Mouse (Mus musculus) spleen, embryonic (tissue): ENCODE measurements around the gene 4931409K22Rik.

ENCODE experiments used
- CTCF ChIA-PET: fragments of 350-600 bp; sonication (Branson Sonifier 250); formaldehyde crosslinking; loops from one replicate; lab custom pipeline; 2022; lab: Charles Lee

Gene 4931409K22Rik

DNA sequence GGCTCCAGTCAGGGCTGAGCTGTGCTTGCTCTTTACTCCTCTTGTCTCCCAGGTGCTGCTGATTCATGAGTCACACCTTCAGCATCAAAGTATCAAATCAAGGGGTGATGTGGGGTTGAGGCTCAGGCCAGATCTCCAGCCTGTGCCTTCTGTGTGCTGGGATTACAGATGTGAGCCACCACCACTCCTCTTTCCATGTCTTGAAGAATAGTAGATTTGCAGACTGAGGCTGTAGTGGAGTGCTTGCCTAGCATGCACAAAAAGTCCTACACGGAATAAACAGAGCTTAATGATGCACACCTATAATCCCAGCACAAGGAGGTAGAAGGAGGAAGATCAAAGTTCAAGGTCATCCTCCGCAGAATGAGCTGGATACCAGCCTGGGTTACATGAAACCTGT, at the start of gene 4931409K22Rik:
Gene 4931409K22Rik (minus strand): TSS at position 101 of the 400 bp plus-strand sequence.
- CTCF ChIA-PET = no interaction called here

DNA sequence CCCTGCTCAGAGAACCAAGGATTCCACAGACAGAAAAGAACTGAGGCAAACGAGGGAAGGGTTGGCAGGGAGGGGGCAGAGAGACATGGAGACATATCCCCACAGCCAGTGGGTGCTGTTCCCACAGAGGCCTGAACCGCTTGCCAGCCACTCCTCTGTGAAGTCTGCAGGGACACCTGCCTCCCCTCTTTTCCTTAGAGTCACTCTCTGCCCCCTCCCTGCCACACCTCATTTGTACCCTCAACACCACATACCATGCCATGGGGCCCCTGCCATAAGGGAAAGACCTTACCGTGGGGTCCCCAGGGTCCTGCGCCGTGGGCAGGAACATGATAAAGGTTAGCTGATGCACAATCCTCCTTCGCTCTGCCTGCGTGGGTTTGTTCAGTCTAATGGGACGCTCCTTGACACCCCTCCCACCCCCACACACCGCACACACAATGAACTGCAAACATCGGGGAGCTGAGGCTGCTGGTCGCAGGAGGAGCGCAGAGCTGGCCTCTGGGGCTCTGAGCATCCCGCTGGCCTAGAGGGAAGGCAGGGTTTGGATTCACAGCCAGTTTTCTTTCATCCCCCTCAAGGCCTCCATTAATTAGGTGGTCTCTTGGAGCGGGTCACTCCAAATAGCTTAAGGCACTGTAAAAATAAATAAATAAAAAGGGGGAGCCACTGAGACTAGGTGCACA, 49.5 kb upstream of the 4931409K22Rik start:
- CTCF ChIA-PET = no interaction called here

DNA sequence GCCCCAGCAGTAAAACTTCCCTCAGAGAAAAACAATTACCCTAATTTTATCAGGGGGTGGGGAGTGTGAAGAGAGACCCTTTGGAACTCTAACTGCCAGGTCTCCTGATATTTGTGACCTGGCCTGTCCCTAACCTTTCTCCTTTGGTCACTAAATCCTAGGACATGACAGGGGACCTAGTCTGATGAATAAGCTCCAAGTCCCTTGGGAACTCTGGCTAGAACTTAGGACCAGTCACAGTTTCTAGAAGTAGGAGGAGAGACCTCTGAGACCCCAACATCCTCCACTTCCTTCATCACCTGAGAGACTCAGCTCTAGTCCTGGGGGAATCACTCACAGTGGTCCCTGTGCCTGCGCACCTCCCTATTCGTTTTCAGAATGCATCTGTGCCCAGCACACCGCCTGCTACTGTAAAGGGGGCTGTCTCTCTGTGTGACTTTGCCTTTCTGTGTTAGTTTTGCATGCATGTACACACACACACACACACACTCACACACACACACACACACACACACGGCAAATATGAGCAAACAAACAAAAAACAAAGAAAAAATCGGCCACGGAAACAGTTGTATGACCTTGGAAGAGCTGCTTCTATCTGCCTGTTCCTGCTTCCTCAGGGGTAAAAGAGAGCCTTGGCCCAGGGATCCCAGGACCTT, 48.8 kb upstream of the 4931409K22Rik start:
- CTCF ChIA-PET = no interaction called here

DNA sequence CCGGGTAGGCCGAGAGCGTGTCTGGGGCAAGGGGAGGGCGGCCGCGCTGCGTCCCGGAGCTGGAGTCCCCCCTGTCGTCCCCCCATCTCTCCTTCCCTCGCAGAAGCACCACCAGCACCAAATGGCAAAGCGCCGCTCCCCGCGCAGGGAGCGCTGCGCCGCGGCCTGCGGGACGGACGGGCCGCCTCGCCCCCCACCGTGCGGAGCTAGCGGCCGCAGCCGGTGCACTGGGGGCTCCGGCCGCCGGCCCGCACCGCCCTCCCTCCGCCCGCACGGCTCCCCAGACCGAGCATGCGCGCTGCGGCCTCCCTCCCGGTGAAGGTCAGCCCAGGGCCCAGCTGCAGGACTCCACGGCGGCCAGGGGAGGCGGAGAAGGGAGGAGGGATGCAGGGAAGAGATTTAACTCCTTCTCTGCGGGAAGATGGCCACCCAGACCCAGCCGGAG, 48.1 kb upstream of the 4931409K22Rik start:
- CTCF ChIA-PET = interaction anchor here (0.6 kb wide), 1 partner anchor 91 kb away, joined by 3 read pairs; no protein-coding TSS in a partner anchor

DNA sequence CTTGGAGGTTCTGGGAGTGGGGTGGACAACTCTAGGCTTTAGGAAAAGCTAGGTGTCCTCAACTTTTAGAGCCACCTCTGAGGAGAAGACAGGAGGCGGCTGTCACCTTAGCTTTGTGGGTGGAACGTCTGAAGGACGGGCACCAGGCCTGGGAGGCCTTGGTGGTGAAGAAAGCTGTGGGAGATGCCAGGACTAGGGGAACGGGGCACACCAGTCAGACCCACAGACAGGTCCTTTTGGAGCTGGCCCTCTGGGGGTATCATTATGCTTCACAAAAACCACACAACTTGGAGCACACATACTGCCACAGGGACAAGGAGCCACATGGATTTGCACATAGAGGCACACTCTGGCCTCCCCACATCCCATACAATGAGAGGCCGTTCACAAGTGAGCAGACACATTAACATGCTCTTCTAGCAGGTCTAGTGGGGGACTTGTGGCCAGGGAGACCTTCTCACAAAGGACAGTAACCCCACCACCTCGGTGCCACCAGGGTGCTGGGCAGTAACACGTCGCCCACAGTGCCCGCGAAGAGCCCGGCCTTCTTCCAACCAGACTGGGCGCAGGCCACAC, 47.6 kb upstream of the 4931409K22Rik start:
- CTCF ChIA-PET = interaction anchor here (0.6 kb wide), 1 partner anchor 90 kb away, joined by 3 read pairs; no protein-coding TSS in a partner anchor

DNA sequence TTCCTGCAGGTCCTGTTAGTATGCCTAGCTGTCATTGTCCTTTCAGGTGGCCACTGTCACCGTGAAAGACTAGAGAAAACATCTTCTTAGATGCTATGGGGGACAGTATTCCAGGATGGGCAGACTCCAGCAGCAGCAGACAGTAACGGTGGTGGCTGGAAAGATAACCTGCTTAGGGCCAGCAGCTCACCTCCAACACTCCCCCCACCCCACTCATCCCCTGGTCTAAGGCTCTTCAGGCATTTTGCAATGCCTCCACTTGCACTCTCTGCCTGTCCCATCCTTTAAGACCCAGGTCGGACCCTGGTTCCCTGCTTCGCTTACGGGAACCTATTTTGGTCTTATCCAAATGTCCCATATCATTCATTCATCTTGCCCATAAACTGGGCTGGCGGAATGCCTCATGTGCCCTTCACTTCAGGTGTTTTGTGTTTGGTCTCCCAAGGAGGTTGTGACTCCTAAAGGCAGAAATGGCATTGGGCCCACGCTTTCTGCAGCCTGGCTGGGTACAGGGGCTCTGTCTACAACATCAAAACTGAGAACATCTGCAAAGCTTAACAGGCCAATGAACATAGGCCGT, 46.9 kb upstream of the 4931409K22Rik start:
- CTCF ChIA-PET = interaction anchor here (0.7 kb wide), 1 partner anchor 84 kb away, joined by 3 read pairs; no protein-coding TSS in a partner anchor

DNA sequence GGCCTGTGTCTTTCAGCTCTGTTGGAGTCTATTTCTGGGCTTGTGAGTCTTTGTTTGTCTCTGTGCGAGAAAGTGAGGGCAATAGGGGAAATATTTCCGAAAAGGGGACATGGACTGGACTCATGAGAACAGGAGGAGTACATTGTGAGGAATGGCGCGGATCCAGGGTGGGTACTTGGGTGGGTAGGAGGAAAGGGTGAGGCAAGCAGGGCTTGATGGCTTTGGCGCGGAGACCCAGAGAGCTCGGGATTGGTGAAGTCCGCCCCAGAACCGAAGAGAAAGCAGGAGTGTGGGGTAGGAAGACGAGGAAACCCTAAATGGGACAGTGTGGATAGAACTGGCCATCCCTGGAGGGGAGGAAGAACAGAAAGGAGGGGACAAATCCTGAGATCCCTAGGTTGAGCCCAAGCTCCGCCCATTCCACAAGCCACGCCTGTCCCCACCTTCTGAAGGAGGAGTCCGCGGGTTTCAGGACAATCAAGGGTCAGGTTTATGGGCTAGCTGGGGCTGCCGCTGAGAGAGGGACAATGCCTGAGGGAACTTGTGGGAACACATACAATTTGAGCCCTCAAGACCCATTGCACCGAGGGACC, 46.2 kb upstream of the 4931409K22Rik start:
- CTCF ChIA-PET = interaction anchor here (0.7 kb wide), 1 partner anchor 85 kb away, joined by 3 read pairs; no protein-coding TSS in a partner anchor

DNA sequence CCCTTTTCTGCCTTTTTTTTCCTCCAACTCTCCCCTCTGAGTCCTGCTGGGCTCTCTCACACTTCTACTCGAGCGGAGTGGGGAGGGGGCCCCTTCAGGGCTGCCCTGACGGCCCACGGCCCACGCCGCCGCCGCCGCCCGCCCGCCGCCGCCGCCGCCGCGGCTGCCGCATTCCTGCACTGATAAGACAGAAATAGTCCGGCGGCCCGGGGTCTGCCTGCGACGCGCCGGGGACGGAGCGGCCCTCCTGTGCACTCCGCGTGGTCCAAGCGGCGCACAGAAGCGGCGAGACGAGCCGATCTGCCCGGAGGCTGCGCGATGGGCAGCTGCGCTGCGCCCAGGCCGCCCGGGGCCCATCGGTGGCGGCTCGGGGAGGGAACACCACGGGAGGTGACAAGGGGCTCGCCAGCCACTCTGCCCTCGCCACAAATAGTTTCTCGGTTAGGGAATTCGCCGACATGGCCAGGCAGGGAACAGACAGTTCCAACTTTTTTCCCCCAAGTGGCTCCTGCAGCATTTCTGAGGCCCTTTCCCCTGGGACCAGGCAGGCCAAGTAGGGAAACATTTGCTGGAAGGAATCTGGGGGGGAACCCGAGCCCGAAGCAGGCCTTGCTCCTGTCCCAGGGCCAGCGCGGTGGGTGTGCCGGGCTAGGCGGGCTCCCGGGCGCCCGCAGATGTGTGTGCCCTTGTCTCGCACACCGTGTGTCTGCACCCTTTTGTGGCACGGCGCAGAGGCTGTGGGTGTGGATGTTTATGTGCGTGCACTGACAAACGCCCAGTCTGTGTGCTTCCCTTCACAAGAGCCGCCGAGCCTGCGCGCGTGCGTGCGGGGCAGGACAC, 45.5 kb upstream of the 4931409K22Rik start:
- CTCF ChIA-PET = no interaction called here

DNA sequence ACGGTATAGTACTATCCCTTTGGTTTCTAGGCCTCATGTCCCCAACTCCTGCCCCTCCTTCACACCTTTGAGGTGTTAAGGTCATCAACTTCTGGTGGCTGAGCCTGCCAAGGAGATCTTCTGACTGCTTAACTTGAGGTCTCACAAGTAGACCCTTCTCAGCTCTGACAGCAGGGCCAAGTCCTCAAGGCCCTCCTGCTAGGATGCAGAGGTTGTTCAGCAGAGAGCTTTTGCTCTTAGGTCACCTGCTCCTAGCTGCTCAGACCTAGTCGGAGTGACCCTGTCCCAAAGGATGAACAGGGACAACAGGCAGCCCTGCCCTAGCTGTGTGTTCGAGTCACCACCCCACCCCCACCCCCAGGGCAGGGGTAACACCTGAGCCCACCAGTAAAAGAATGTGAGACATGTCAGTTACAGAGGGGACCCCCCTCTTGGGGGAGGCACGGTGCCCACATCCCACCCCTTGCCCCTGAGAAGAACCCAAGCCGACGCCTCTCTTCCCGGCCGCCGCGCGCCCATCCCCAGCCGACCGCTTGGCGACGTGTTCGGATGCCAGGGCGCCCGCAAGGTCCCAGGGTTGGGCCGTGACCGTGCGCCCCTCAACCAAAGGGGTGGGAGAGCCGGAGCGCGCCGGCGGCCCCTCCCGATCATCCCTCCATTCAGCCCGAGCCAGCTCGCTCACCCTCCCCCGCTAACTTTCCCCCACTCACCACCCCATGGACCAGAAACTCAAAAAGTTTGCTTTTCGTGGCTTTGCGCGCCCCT, 44.6 kb upstream of the 4931409K22Rik start:
- CTCF ChIA-PET = interaction anchor here (0.5 kb wide), 1 partner anchor 92 kb away, joined by 4 read pairs; no protein-coding TSS in a partner anchor

DNA sequence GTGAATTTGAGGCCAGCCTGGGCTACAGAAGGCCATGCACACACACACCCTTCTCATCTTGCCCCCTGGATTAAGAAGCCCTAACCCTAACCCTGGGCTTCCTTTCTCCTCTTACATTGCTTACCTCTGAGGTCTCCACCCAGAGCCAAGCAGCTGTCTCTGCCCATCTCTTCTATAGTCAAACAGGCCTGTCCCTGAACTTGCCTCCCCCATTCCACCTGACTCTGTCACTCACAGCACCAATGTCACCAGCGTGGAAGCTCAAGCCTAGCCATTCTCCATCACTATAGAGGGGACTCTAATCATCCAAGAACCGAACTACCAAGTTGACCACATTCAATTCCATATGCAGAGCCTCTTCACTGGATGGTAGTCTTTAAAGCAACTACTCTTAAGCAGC, 43.6 kb upstream of the 4931409K22Rik start:
- CTCF ChIA-PET = no interaction called here

DNA sequence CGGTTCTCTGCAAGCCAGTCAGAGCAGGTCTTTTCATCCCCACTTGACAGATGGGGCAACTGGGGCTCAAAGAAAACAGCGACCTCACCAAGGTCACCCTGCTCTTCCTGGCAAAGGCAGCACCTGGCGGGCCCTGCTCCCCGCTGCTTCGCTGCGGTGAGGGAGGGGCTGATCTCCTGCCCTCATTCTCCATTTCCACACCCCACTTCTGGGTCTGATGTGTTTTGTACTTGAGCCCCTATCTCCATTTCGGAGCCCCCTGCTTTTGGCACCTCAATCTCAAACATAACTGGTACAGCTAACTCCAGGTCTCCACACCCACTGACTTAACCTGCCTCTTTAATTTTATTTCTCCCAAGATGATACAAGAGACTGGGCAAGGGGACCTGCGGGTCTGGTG, 42.5 kb upstream of the 4931409K22Rik start:
- CTCF ChIA-PET = interaction anchor here (0.5 kb wide), 1 partner anchor 90 kb away, joined by 3 read pairs; no protein-coding TSS in a partner anchor

DNA sequence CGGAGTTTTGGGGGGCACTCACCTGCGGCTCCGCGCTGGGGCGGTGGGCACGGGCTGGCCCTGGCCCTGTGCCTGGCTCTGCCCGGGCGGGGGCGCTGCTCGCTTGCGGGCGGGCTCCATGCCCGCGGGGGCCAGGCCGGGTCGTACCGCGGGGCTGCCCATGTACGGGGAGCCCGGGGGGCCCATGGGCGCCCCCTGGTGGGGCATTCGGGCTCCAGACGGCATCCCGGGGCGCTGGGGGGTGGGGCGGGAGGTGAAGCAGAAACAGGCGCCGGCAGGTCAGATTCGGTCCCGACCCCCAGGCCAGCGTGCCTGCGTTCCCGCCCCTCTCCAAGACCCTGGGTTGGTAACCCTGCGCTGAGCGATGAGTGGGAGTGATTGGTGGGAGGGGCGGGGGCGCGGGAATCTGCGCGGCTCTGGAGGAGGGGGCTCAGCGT, 42.0 kb upstream of the 4931409K22Rik start:
- CTCF ChIA-PET = interaction anchor here (0.5 kb wide), 2 partner anchors 90 to 560 kb away, joined by 3 read pairs; no protein-coding TSS in a partner anchor

DNA sequence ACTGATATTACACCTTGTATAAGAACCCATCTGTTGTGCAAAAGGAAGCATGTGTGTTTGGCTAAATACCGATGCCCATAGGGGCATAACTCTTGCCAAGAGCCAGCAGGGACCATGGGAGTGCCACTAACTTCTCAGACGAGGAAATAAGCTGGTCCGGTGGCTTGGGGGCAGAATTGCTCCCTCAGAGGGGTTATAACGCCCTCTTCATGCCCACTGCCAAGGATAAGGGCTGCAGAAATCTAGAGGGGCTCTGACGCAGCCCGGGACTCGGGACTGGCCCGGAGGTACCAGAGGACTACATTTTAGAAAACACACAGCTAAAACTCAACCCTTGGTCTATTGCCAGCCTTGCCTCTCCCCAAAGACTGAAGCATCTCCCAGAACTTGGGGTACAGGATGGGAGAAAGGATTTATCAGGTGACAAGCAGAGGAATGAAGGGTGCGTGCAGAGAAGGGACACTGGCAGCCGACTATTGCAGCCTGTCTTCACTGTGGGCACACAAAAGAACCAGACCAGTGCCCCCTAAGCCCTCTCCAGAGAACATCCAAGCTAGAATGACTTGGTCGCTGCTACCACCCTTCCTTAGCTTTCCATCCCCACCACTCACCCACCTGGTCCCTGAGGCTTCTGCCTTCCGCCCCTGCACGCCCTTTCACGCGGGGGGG, 41.4 kb upstream of the 4931409K22Rik start:
- CTCF ChIA-PET = interaction anchor here (0.5 kb wide), 1 partner anchor 559 kb away, joined by 3 read pairs; no protein-coding TSS in a partner anchor

DNA sequence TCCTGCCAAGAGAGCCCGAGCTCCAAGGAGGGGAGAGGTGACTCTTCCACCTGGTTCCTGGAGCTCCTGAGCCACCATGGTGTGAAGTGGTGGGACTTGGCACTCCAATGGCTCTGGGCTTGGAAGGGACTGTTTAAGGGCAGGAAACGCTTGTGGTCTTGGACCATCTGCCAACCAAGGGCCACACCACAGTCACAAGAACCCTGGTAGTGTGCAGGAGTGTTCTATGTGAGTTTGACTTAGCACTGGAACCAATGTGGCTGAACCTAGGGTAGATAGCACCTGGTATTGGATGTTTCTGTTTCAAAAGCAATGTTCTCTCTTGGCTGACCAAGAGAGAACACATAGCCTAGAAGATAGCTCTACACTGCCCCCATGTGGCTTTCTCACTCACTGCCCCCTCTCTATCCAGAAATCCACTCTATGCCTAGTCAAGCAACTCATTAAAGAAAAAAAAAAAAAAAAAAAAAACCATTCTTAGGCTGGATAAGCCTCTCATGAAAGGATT, 40.7 kb upstream of the 4931409K22Rik start:
- CTCF ChIA-PET = interaction anchor here (0.7 to 1.6 kb wide), 2 partner anchors 11 to 694 kb away, joined by 9 read pairs; partner anchors contain the start of gene Chpf2

DNA sequence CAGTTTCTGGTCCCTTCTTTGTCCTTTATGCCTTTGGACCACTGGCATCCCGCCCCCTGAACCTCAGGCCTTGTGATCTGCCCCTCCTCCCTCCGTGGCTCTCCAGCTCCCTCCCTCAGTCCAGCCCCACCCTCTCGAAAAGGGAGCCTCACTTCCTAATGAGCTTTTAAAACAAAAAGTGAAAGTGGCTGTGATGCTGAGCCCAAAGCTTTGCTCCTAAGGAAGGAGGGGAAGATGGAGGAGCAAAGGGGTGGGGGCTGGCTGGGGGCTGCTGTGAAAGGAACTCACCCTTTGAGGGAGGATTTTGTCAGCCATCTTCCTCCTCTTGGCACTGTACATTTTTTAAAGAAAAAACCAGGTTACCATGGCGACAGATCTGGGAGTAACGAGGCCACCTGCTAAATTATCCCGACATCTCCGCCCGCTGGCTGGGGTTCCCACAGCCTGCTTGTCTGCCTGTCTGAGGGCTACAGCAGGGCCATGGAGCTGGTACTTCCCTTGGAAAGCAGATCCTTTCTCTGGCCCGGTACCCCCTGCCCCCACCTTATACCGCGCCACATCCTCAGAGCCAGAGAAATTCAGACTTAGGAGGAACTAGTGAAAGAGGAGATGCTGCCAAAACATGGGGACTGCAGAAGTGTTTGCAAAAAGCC, 40.0 kb upstream of the 4931409K22Rik start:
- CTCF ChIA-PET = interaction anchor here (0.7 to 1.6 kb wide), 2 partner anchors 10 to 694 kb away, joined by 9 read pairs; partner anchors contain the start of gene Chpf2

DNA sequence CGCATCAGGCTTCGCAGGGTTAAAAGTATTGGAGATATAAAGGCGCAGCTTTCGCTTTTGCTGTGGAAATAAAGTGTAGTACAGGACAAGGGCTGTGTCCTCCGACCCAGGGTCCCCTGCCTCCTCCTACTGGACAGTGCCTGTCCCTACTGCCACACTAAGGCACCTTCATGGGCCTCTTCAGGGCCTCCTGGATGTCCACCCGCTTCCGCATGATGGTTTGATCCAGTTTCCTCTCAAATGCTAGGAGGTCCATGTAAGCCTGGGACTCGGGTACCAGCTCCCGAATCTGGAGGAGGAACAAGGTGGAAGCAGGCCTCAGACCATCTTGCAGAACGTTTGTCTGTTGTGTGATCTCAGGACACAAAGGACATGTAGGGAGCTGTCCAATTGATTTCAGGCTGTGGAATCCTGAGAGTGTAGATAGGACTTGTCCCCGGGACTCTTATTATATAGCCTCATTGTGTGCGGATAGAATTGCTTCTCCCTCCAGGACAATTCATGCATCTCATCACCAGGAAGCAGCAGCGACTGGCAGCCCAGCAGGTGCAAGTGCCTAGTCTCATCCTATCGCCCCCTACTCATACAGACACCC, 39.3 kb upstream of the 4931409K22Rik start:
- CTCF ChIA-PET = interaction anchor here (1.6 kb wide), 1 partner anchor 9 kb away, joined by 9 read pairs; the partner anchor contains the start of gene Chpf2

DNA sequence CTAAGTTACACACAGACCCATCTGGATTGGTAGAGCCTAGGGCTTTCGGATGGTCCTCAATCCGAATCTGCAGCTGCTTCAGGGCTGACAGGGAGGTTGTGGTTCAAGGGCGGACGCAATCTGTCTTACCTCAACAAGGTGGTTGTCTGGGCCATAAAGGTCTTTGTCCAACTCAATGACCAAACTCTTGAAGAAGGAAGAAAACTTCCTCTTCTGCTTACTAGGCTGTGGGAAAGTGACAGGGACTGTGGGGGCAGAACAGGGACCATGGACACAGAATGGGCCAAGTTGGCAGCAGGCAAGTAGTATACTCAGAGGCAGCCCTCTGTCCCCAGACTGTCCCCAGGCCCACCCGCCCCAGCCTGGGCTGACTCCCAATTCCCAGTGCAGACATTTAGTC, 38.7 kb upstream of the 4931409K22Rik start:
- CTCF ChIA-PET = no interaction called here

DNA sequence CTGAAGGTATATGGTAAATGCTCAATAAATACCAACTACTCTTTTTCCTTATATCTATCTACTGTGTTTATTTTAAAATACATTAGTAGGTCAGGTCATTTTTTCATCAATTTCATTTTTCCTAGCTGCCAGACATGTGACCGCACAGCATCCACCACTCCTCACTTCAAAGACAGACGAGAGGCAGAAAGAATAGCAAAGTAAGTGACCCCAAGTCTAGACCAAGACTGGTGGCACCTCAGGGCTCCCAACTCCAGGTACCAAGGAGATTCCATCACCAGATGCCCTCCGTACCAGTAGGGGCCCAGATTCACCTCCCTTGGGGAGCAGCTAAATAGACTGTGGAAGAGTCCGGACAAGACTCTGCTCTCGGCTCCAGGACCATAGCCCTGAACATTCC, 37.7 kb upstream of the 4931409K22Rik start:
- CTCF ChIA-PET = no interaction called here
